Mouse (Mus musculus) heart, adult 2 months (tissue): Measurements from ENCODE around the gene Daam1. TPM values are rescaled to one million over a fixed set of nuclear protein-coding genes. Genes with fewer than 3 reads are reported as not detected.
A peak's percentile ranks its signal among the peaks of the same experiment; 100 is the strongest.

ENCODE experiments used
- DNase-seq, 2 experiments: peaks; one replicate each; pipeline ENCODE4 v3.0.0; 2021
- H3K27ac ChIP-seq: fragments of 200-600 bp; 2 replicates; pipeline ENCODE4 v1.8.1; 2022
- H3K27me3 ChIP-seq: fragments of 200-500 bp; 2 replicates; pipeline ENCODE4 v1.6.1; 2012; ENCODE audit warnings: mild to moderate bottlenecking, low read length, inconsistent platforms, mixed read lengths; ENCODE audit not compliant: control insufficient read depth, insufficient read depth
- H3K36me3 ChIP-seq: fragments of 200-500 bp; 2 replicates; pipeline ENCODE4 v1.6.1; 2012; ENCODE audit warnings: low read length, inconsistent platforms; ENCODE audit not compliant: control insufficient read depth, insufficient read depth
- H3K4me1 ChIP-seq: fragments of 200-500 bp; 2 replicates; pipeline ENCODE4 v1.6.1; 2011; ENCODE audit warnings: low read length; ENCODE audit not compliant: control insufficient read depth, insufficient read depth
- H3K4me3 ChIP-seq: fragments of 200-600 bp; 2 replicates; pipeline ENCODE4 v1.8.1; 2022
- H3K79me2 ChIP-seq: fragments of 200-500 bp; replicated peaks from 2 replicates; pipeline ENCODE4 v1.6.1; 2012; ENCODE audit warnings: mild to moderate bottlenecking, inconsistent platforms, low read length, moderate library complexity, mixed read lengths; ENCODE audit not compliant: control insufficient read depth, insufficient read depth
- H3K9ac ChIP-seq: fragments of 200-500 bp; 2 replicates; pipeline ENCODE4 v1.6.1; 2012; ENCODE audit warnings: low read depth, mild to moderate bottlenecking, control low read depth, inconsistent platforms, low read length, mixed read lengths
- CTCF ChIP-seq: fragments of 200-600 bp; IDR thresholded peaks from 2 replicates; pipeline ENCODE4 v1.8.1; 2022; ENCODE audit warnings: antibody characterized with exemption, mild to moderate bottlenecking, moderate library complexity
- EP300 ChIP-seq: fragments of 200-500 bp; IDR thresholded peaks from 2 replicates; pipeline ENCODE4 v1.6.1; 2011; ENCODE audit warnings: low read depth, low read length, control low read depth; ENCODE audit not compliant: insufficient read depth
- POLR2A ChIP-seq: fragments of 200-500 bp; IDR thresholded peaks from 2 replicates; pipeline ENCODE4 v1.6.1; 2011; ENCODE audit warnings: mild to moderate bottlenecking, low read depth, low read length, control low read depth; ENCODE audit not compliant: insufficient read depth
- WGBS: fragments of 180-500 bp; shearing (Covaris S2); methylation state at CpG from one replicate; pipeline ENCODE4 v1.1.7; 2018; 5-methylcytosine and 5-hydroxymethylcytosine counted together
- intact Hi-C: fragments of 180-260 bp; cut with DNase I; formaldehyde crosslinking; loops from one replicate; pipeline ENCODE4 v1.15.1; 2025
- polyA plus RNA-seq: library from polyadenylated mRNA; depleted of rRNA; stranded (reverse); fragments of >200 nt; gene quantifications from 2 replicates; pipeline ENCODE4 v1.2.3, GENCODE M21; 2012
- total RNA-seq, 2 experiments: library from RNA; stranded (reverse); gene quantifications; 2 replicates each; pipeline ENCODE4 v1.2.3; 2021

Gene Daam1
- total and polyA plus RNA-seq, 3 experiments: 13.1 to 77.6 (median 67.2) TPM

GRCm38 (mm10) chr12:71886941-71887340 is 56.1 kb downstream of the Daam1 start:
- H3K4me1 ChIP-seq: peaks cover 55% of the 10 kb centered on the region
- 14% methylated on average over 2 of the region's 2 CpGs for WGBS
- intact Hi-C loops: loop anchor here (5.0 kb wide), 1 partner anchor 50 kb away; no protein-coding TSS in a partner anchor

GRCm38 (mm10) chr12:71888370-71888769 is 57.5 kb downstream of the Daam1 start:
- TF ChIP-seq EP300: peak; percentile 64; the same call in 1 of the 2 replicates
- no peak for TF ChIP-seq CTCF
- TF ChIP-seq POLR2A: no peak
- Histone ChIP-seq H3K27ac (peak overlapping the region; percentile 62), H3K4me1 (peaks cover 53% of the 10 kb centered on the region), H3K79me2 (peaks cover 4% of the 10 kb centered on the region), H3K36me3 (peaks cover 25% of the 10 kb centered on the region), H3K4me3 (no peak overlapping the region), H3K27me3 (no peaks in the 10 kb centered on the region), H3K9ac (no peak overlapping the region)
- 59% methylated on average over 6 of the region's 6 CpGs for WGBS
- DNase-seq: peak; percentile 43 to 73
- intact Hi-C loops: loop anchor here (5.0 kb wide), 1 partner anchor 49 kb away; no protein-coding TSS in a partner anchor

More at GRCm38 (mm10) chr12:71886941-71887340, 56.1 kb downstream of the Daam1 start:
- peak overlapping the region; percentile 91 for H3K27ac ChIP-seq
- H3K36me3 ChIP-seq: peaks cover 27% of the 10 kb centered on the region
- DNase-seq: no peak
- H3K27me3 ChIP-seq: no peaks in the 10 kb centered on the region
- H3K79me2 ChIP-seq: peaks cover 7% of the 10 kb centered on the region
- H3K4me3 ChIP-seq: no peak overlapping the region
- no peak overlapping the region for H3K9ac ChIP-seq
- TF ChIP-seq POLR2A (no peak), EP300 (no peak), CTCF (no peak)

GRCm38 (mm10) chr12:71889266-71889665 is 58.4 kb downstream of the Daam1 start:
- H3K9ac ChIP-seq: no peak overlapping the region

GRCm38 (mm10) chr12:71890282-71890681 is 59.4 kb downstream of the Daam1 start:
- Histone ChIP-seq H3K27ac (no peak overlapping the region), H3K27me3 (no peaks in the 10 kb centered on the region), H3K4me1 (peaks cover 47% of the 10 kb centered on the region), H3K79me2 (peaks cover 4% of the 10 kb centered on the region), H3K9ac (no peak overlapping the region), H3K36me3 (peaks cover 20% of the 10 kb centered on the region), H3K4me3 (no peak overlapping the region)
- no peak for DNase-seq
- no peak for TF ChIP-seq POLR2A
- no peak for TF ChIP-seq EP300
- TF ChIP-seq CTCF: no peak
- WGBS: 94% methylated on average over 1 of the region's 1 CpGs
- intact Hi-C loops: no loop called here

More at GRCm38 (mm10) chr12:71889266-71889665, 58.4 kb downstream of the Daam1 start:
- H3K79me2 ChIP-seq: peaks cover 4% of the 10 kb centered on the region
- WGBS: 78% methylated on average over 8 of the region's 8 CpGs
- TF ChIP-seq CTCF: no peak
- peaks cover 52% of the 10 kb centered on the region for H3K4me1 ChIP-seq
- no peak overlapping the region for H3K4me3 ChIP-seq
- DNase-seq: no peak
- H3K27ac ChIP-seq: peak overlapping the region; percentile 62; the same call in 1 of the 2 replicates
- intact Hi-C loops: loop anchor here (5.0 kb wide), 1 partner anchor 48 kb away; no protein-coding TSS in a partner anchor
- H3K36me3 ChIP-seq: peaks cover 25% of the 10 kb centered on the region
- no peaks in the 10 kb centered on the region for H3K27me3 ChIP-seq

- H3K4me3 ChIP-seq: no peak overlapping the region
- TF ChIP-seq CTCF (no peak), EP300 (no peak), POLR2A (no peak)
- H3K4me1 ChIP-seq: peaks cover 35% of the 10 kb centered on the region
- WGBS: 69% methylated on average over 7 of the region's 7 CpGs
- intact Hi-C loops: no loop called here
- H3K9ac ChIP-seq: no peak overlapping the region
- no peaks in the 10 kb centered on the region for H3K27me3 ChIP-seq
- H3K79me2 ChIP-seq: peaks cover 4% of the 10 kb centered on the region
- peaks cover 15% of the 10 kb centered on the region for H3K36me3 ChIP-seq
- no peak overlapping the region for H3K27ac ChIP-seq
- no peak for DNase-seq
These were observed 61.0 kb downstream of the Daam1 start for GRCm38 (mm10) chr12:71891729-71892355.

- no peak overlapping the region for H3K9ac ChIP-seq
- 40% methylated on average over 9 of the region's 9 CpGs for WGBS
These were observed 62.2 kb downstream of the Daam1 start for GRCm38 (mm10) chr12:71892996-71893605.

More at GRCm38 (mm10) chr12:71892996-71893605, 62.2 kb downstream of the Daam1 start:
- H3K4me3 ChIP-seq: no peak overlapping the region
- no peaks in the 10 kb centered on the region; the same call in 1 of the 2 replicates for H3K79me2 ChIP-seq
- intact Hi-C loops: no loop called here
- no peak overlapping the region for H3K27ac ChIP-seq
- no peak for TF ChIP-seq POLR2A
- no peak for TF ChIP-seq EP300
- no peak for TF ChIP-seq CTCF
- DNase-seq: no peak
- no peaks in the 10 kb centered on the region for H3K27me3 ChIP-seq
- H3K36me3 ChIP-seq: peaks cover 8% of the 10 kb centered on the region
- H3K4me1 ChIP-seq: peaks cover 28% of the 10 kb centered on the region
